Mouse (Mus musculus): ENCODE data around the gene Cops6. TPM values are rescaled to one million over a fixed set of nuclear protein-coding genes. Genes with fewer than 3 reads are reported as not detected.

Cops6 gene
- total and polyA plus RNA-seq, 3 experiments: 116 to 135 (median 121) TPM

DNA sequence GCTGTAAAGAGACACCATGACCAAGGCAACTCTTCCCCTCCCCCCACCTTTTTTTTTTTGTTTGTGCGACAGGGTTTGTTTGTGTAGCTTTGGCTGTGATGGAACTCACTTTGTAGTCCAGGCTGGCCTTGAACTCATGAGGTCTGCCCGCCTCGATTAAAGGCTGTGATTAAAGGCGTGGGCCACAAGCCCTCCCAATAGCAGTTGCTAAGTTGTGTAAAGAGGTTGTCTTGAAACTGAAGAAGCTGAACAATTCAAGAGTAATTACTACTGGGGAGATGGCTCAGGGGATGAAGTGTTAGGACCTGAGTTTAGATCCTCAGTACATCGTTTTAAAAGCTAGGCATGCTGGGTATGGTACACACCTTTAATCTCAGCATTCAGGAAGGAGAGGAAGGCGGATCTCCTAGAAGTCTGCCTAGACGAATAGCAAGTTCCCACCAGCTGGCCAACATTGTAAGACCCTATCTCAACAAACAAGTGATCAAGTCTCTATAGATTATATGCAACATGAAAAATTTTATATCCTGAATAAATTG lies 578 bp upstream of the Cops6 start:
- TF ChIP-seq EP300 (IDR thresholded peaks at IDR 0.05; ENCODE audit: insufficient read depth, low read depth, low read length) (no peak), POLR2A (IDR thresholded peaks at IDR 0.05; ENCODE audit: insufficient read depth, low read depth, low read length) (no peak), CTCF (IDR thresholded peaks at IDR 0.05) (no peak)
- intact Hi-C loops (cut with DNase I): no loop called here
- no peaks in the 10 kb centered on the region for H3K27me3 ChIP-seq (ENCODE audit: control insufficient read depth, insufficient read depth, low read length)
- no peaks in the 10 kb centered on the region for H3K79me2 ChIP-seq (replicated peaks; ENCODE audit: control insufficient read depth, insufficient read depth, low read length)
- peaks cover 1% of the 10 kb centered on the region; the same call in 1 of the 2 replicates for H3K4me1 ChIP-seq (ENCODE audit: control insufficient read depth, insufficient read depth, low read length)
- H3K9ac ChIP-seq (ENCODE audit: low read depth, low read length): no peak overlapping the region
- peak overlapping the region; percentile 86 for H3K4me3 ChIP-seq
- H3K36me3 ChIP-seq (ENCODE audit: control insufficient read depth, insufficient read depth, low read length): no peaks in the 10 kb centered on the region
- peak overlapping the region; percentile 81 for H3K27ac ChIP-seq
- WGBS: 62% methylated on average over 7 of the region's 7 CpGs
- DNase-seq: no peak

DNA sequence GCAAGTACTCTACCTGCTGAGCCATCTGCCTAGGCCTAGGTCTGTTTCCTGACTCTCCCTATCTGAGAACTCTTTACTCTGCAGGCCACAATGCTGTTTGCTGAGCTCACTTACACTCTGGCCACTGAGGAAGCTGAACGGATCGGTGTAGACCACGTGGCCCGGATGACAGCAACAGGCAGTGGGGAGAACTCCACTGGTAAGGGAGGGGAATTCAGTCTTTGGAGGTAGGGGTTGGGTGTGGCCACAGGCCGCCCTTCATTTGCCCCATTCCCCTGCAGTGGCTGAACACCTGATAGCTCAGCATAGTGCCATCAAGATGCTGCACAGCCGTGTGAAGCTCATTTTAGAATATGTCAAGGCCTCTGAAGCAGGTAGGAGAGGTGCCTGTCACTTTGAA lies 2.2 kb downstream of the Cops6 start:
- intact Hi-C loops (cut with DNase I): no loop called here
- TF ChIP-seq CTCF (IDR thresholded peaks at IDR 0.05): no peak
- no peak for TF ChIP-seq POLR2A (IDR thresholded peaks at IDR 0.05; ENCODE audit: insufficient read depth, low read depth, low read length)
- TF ChIP-seq EP300 (IDR thresholded peaks at IDR 0.05; ENCODE audit: insufficient read depth, low read depth, low read length): no peak
- H3K36me3 ChIP-seq (ENCODE audit: control insufficient read depth, insufficient read depth, low read length): no peaks in the 10 kb centered on the region
- no peaks in the 10 kb centered on the region for H3K27me3 ChIP-seq (ENCODE audit: control insufficient read depth, insufficient read depth, low read length)
- H3K27ac ChIP-seq: no peak overlapping the region
- no peak overlapping the region for H3K9ac ChIP-seq (ENCODE audit: low read depth, low read length)
- no peak overlapping the region for H3K4me3 ChIP-seq
- no peak for DNase-seq
- H3K79me2 ChIP-seq (replicated peaks; ENCODE audit: control insufficient read depth, insufficient read depth, low read length): no peaks in the 10 kb centered on the region
- 72% methylated on average over 6 of the region's 6 CpGs for WGBS
- peaks cover 1% of the 10 kb centered on the region; the same call in 1 of the 2 replicates for H3K4me1 ChIP-seq (ENCODE audit: control insufficient read depth, insufficient read depth, low read length)

DNA sequence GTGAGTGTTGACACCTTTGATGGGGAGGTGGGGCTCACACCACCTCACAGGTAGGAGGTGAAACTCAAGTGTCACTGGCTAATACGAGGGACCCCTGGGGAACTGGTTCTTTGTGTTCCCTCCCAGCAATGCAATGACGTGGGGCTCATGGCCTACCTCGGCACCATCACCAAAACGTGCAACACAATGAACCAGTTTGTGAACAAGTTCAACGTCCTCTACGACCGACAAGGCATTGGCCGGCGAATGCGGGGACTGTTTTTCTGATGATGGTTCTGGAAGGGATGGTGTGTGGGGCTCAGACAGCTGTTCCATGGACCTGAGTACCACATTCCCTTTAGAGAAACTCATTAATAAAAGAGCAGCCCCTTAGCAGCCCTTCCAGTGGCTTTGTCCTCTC lies 2.7 kb downstream of the Cops6 start:
- no peaks in the 10 kb centered on the region for H3K79me2 ChIP-seq (replicated peaks; ENCODE audit: control insufficient read depth, insufficient read depth, low read length)
- H3K4me3 ChIP-seq: no peak overlapping the region
- peaks cover 1% of the 10 kb centered on the region; the same call in 1 of the 2 replicates for H3K4me1 ChIP-seq (ENCODE audit: control insufficient read depth, insufficient read depth, low read length)
- WGBS: 73% methylated on average over 10 of the region's 10 CpGs
- no peaks in the 10 kb centered on the region for H3K27me3 ChIP-seq (ENCODE audit: control insufficient read depth, insufficient read depth, low read length)
- intact Hi-C loops (cut with DNase I): no loop called here
- no peak overlapping the region for H3K9ac ChIP-seq (ENCODE audit: low read depth, low read length)
- H3K27ac ChIP-seq: no peak overlapping the region
- no peaks in the 10 kb centered on the region for H3K36me3 ChIP-seq (ENCODE audit: control insufficient read depth, insufficient read depth, low read length)
- no peak for DNase-seq
- TF ChIP-seq POLR2A (IDR thresholded peaks at IDR 0.05; ENCODE audit: insufficient read depth, low read depth, low read length) (no peak), CTCF (IDR thresholded peaks at IDR 0.05) (no peak), EP300 (IDR thresholded peaks at IDR 0.05; ENCODE audit: insufficient read depth, low read depth, low read length) (no peak)

DNA sequence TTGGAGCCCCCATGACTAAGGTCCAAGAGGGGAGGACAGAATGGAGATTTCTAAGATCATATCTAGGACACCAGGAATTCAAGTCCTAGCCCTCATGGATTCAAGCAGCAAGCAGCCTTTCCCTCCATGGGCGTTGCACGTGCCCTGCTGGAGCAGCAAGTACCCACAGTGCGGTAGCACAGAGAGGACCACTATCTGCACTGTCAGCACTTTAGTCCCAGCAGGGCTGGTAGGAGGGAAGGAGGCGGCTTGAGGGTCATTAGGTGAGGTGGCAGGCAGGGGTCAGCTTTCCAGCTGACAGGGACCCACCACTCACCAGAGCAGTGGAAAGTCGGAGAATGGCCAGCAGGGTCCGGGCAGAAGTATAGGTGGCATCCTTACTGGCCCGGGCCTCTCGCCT lies 4.7 kb downstream of the Cops6 start:
- no peak for DNase-seq
- Histone ChIP-seq H3K79me2 (replicated peaks; ENCODE audit: control insufficient read depth, insufficient read depth, low read length) (no peaks in the 10 kb centered on the region), H3K4me1 (ENCODE audit: control insufficient read depth, insufficient read depth, low read length) (peaks cover 1% of the 10 kb centered on the region; the same call in 1 of the 2 replicates), H3K4me3 (no peak overlapping the region), H3K27me3 (ENCODE audit: control insufficient read depth, insufficient read depth, low read length) (no peaks in the 10 kb centered on the region), H3K36me3 (ENCODE audit: control insufficient read depth, insufficient read depth, low read length) (no peaks in the 10 kb centered on the region), H3K27ac (no peak overlapping the region), H3K9ac (ENCODE audit: low read depth, low read length) (no peak overlapping the region)
- WGBS: 81% methylated on average over 8 of the region's 8 CpGs
- intact Hi-C loops (cut with DNase I): no loop called here
- TF ChIP-seq EP300 (IDR thresholded peaks at IDR 0.05; ENCODE audit: insufficient read depth, low read depth, low read length) (no peak), POLR2A (IDR thresholded peaks at IDR 0.05; ENCODE audit: insufficient read depth, low read depth, low read length) (no peak), CTCF (IDR thresholded peaks at IDR 0.05) (no peak)

DNA sequence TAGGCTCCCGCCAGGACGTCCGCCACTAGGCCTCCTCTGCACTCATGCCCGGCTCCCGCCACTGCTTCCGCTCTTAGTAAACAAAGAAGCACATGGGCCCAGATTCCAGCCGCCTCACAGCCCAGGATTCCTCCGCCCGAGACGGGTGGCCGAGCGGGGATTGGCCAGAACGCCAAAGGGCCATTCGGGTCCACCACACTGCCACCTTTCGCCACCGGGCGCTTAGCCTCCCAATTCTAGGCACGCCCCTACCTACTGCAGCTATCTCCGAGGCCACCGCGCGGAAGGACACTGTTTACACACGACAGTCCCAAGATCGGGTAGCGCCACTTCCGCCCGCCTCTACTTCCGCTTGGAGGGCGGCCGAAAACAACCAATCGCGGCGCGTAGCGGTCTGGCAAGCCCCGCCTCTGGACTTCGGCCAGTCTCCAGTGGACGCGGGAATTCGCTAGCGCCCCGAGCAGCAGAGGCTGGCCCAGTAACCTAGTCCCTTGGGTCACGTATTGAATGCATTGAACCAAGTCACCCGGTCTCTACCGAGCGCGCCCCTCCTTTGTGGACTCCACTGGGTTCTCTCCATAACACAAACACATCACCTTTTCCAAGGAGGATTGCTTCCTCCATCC lies 10.2 kb downstream of the Cops6 start:
- Histone ChIP-seq H3K4me1 (ENCODE audit: control insufficient read depth, insufficient read depth, low read length) (peaks cover 4% of the 10 kb centered on the region), H3K9ac (ENCODE audit: low read depth, low read length) (peak overlapping the region; percentile 77), H3K27me3 (ENCODE audit: control insufficient read depth, insufficient read depth, low read length) (no peaks in the 10 kb centered on the region), H3K79me2 (replicated peaks; ENCODE audit: control insufficient read depth, insufficient read depth, low read length) (no peaks in the 10 kb centered on the region), H3K27ac (peak overlapping the region; percentile 96), H3K36me3 (ENCODE audit: control insufficient read depth, insufficient read depth, low read length) (no peaks in the 10 kb centered on the region), H3K4me3 (peak overlapping the region; percentile 87)
- TF ChIP-seq EP300 (IDR thresholded peaks at IDR 0.05; ENCODE audit: insufficient read depth, low read depth, low read length): peak; percentile 67; the same call in 1 of the 2 replicates
- peak; percentile 35 for TF ChIP-seq CTCF (IDR thresholded peaks at IDR 0.05)
- peak; percentile 67 for TF ChIP-seq POLR2A (IDR thresholded peaks at IDR 0.05; ENCODE audit: insufficient read depth, low read depth, low read length)
- intact Hi-C loops (cut with DNase I): loop anchor here (1.0 to 2.0 kb wide), 2 partner anchors 10 to 16 kb away; partner anchors contain the start of genes Cops6 and Zfp113
- WGBS: under 1% methylated on average over 47 of the region's 47 CpGs
- DNase-seq: peak; percentile 97 to 98

Measured in heart, adult 2 months (tissue).